Mouse (Mus musculus): ENCODE results near the gene Gm5108. TPM values are rescaled to one million over a fixed set of nuclear protein-coding genes. Genes with fewer than 3 reads are reported as not detected.
A peak's percentile ranks its signal among the peaks of the same experiment; 100 is the strongest.

The Gm5108 gene
- polyA plus RNA-seq, 2 experiments, result not detected

GRCm38 (mm10) chr5:68011569-68011968 lies 70.1 kb downstream of the Gm5108 start:
- H3K9me3 ChIP-seq (ENCODE audit: control insufficient read depth, low read length), result no peaks in the 10 kb centered on the region
- 38% methylated on average over 3 of the region's 3 CpGs for whole genome bisulfite sequencing (ENCODE audit: insufficient replicate concordance)
- no peak overlapping the region for H3K4me3 ChIP-seq (ENCODE audit: insufficient read depth in 1 of 2, low read depth in 2 of 2, low read length in 2 of 2)
- H3K4me1 ChIP-seq (replicated peaks; ENCODE audit: control insufficient read depth in 2 of 2, insufficient read depth in 2 of 2, low read length in 1 of 2), result no peaks in the 10 kb centered on the region
- H3K4me2 ChIP-seq (ENCODE audit: low read depth), result no peak overlapping the region
- TF ChIP-seq EP300 (IDR thresholded peaks at IDR 0.05; ENCODE audit: low read depth) (no peak), CTCF (IDR thresholded peaks at IDR 0.05; ENCODE audit: low read depth) (no peak)
- no peaks in the 10 kb centered on the region for H3K36me3 ChIP-seq (replicated peaks; ENCODE audit: control insufficient read depth, insufficient read depth, low read depth)
- no peak overlapping the region for H3K9ac ChIP-seq (replicated peaks)
- no peaks in the 10 kb centered on the region for H3K27me3 ChIP-seq (ENCODE audit: control insufficient read depth, insufficient read depth, low read length)
- no peak overlapping the region for H3K27ac ChIP-seq
- DNase-seq (ENCODE audit: low read depth in 3 of 3, low spot score in 3 of 3) (no peak), ATAC-seq (ENCODE audit: insufficient read depth) (no peak)

- no peak for ATAC-seq (ENCODE audit: insufficient read depth)
- Histone ChIP-seq H3K9ac (replicated peaks) (no peak overlapping the region), H3K27ac (no peak overlapping the region), H3K36me3 (replicated peaks; ENCODE audit: control insufficient read depth, insufficient read depth, low read depth) (no peaks in the 10 kb centered on the region), H3K27me3 (ENCODE audit: control insufficient read depth, insufficient read depth, low read length) (no peaks in the 10 kb centered on the region), H3K9me3 (ENCODE audit: control insufficient read depth, low read length) (no peaks in the 10 kb centered on the region), H3K4me2 (ENCODE audit: low read depth) (no peak overlapping the region), H3K4me3 (ENCODE audit: insufficient read depth in 1 of 2, low read depth in 2 of 2, low read length in 2 of 2) (no peak overlapping the region), H3K4me1 (replicated peaks; ENCODE audit: control insufficient read depth in 2 of 2, insufficient read depth in 2 of 2, low read length in 1 of 2) (no peaks in the 10 kb centered on the region)
- peak; percentile 17 to 34 (median 19) for DNase-seq (ENCODE audit: low read depth in 3 of 3, low spot score in 3 of 3)
- 7% methylated on average over 4 of the region's 4 CpGs for WGBS (ENCODE audit: insufficient replicate concordance)
- TF ChIP-seq EP300 (IDR thresholded peaks at IDR 0.05; ENCODE audit: low read depth), result no peak
- peak; percentile 87 for TF ChIP-seq CTCF (IDR thresholded peaks at IDR 0.05; ENCODE audit: low read depth)
Measured at GRCm38 (mm10) chr5:68012618-68013017, 71.1 kb downstream of the Gm5108 start.

- 56% methylated on average over 2 of the region's 2 CpGs for WGBS (ENCODE audit: insufficient replicate concordance)
- Histone ChIP-seq H3K27ac (no peak overlapping the region), H3K4me1 (replicated peaks; ENCODE audit: control insufficient read depth in 2 of 2, insufficient read depth in 2 of 2, low read length in 1 of 2) (no peaks in the 10 kb centered on the region), H3K4me2 (ENCODE audit: low read depth) (no peak overlapping the region), H3K9me3 (ENCODE audit: control insufficient read depth, low read length) (no peaks in the 10 kb centered on the region), H3K36me3 (replicated peaks; ENCODE audit: control insufficient read depth, insufficient read depth, low read depth) (no peaks in the 10 kb centered on the region), H3K4me3 (ENCODE audit: insufficient read depth in 1 of 2, low read depth in 2 of 2, low read length in 2 of 2) (no peak overlapping the region), H3K27me3 (ENCODE audit: control insufficient read depth, insufficient read depth, low read length) (no peaks in the 10 kb centered on the region), H3K9ac (replicated peaks) (no peak overlapping the region)
- no peak for TF ChIP-seq CTCF (IDR thresholded peaks at IDR 0.05; ENCODE audit: low read depth)
- TF ChIP-seq EP300 (IDR thresholded peaks at IDR 0.05; ENCODE audit: low read depth), result no peak
- DNase-seq (ENCODE audit: low read depth in 3 of 3, low spot score in 3 of 3) (no peak), ATAC-seq (ENCODE audit: insufficient read depth) (no peak)
Measured at GRCm38 (mm10) chr5:68020870-68021269, 79.4 kb downstream of the Gm5108 start.

Other genes starting within 250 kb of the Gm5108 start
- 17.5 and 21.0 TPM in 2 replicates for gene Atp8a1, start 94.2 kb upstream of the Gm5108 start, polyA plus RNA-seq (2012; rRNA removed)
- gene Atp8a1, start 94.2 kb upstream of the Gm5108 start, polyA plus RNA-seq (2014; fragmentation: Nextera tagmentation; extraction: Ambion mirVana), result 42.5 and 43.6 TPM in 2 replicates
- not detected in 2 replicates for gene Gm21905, start 4.8 kb downstream of the Gm5108 start, polyA plus RNA-seq (2012; rRNA removed)
- gene Gm21905, start 4.8 kb downstream of the Gm5108 start, polyA plus RNA-seq (2014; fragmentation: Nextera tagmentation; extraction: Ambion mirVana), result not detected in 2 replicates
- gene Grxcr1, start 90.2 kb downstream of the Gm5108 start, polyA plus RNA-seq (2012; rRNA removed), result not detected in 2 replicates
- gene Grxcr1, start 90.2 kb downstream of the Gm5108 start, polyA plus RNA-seq (2014; fragmentation: Nextera tagmentation; extraction: Ambion mirVana), result not detected in 2 replicates